Mouse (Mus musculus) lung, embryonic 14.5 days (tissue): ENCODE measurements around the gene Olfr622. TPM values are rescaled to one million over a fixed set of nuclear protein-coding genes. Genes with fewer than 3 reads are reported as not detected.

Experiments used
- ATAC-seq: fragments of 200-750 bp; cut with Nextera tagmentation; 2 replicates; pipeline ENCODE4 v1.8.0; 2017; ENCODE audit warnings: mild to moderate bottlenecking, moderate TSS enrichment, moderate library complexity; ENCODE audit not compliant: insufficient read depth
- DNase-seq: peaks from one replicate; pipeline ENCODE4 v3.0.0-alpha.2; 2015
- H3K27ac ChIP-seq: fragments of 300-500 bp; sonication (generic); 2 replicates; pipeline ENCODE4 v1.5.1; 2014; ENCODE audit warnings: low read depth, mild to moderate bottlenecking, moderate library complexity
- H3K27me3 ChIP-seq: fragments of 300-500 bp; sonication (generic); 2 replicates; pipeline ENCODE4 v1.6.1; 2014; ENCODE audit warnings: low read length, control low read depth; ENCODE audit not compliant: insufficient read depth
- H3K36me3 ChIP-seq: fragments of 300-500 bp; sonication (generic); 2 replicates; pipeline ENCODE4 v1.6.1; 2014; ENCODE audit warnings: control low read depth; ENCODE audit not compliant: insufficient read depth
- H3K4me1 ChIP-seq: fragments of 300-500 bp; sonication (generic); 2 replicates; pipeline ENCODE4 v1.6.1; 2014; ENCODE audit warnings: antibody characterized with exemption, control low read depth; ENCODE audit not compliant: insufficient read depth
- H3K4me2 ChIP-seq: fragments of 300-500 bp; sonication (generic); 2 replicates; pipeline ENCODE4 v1.6.1; 2014; ENCODE audit warnings: mild to moderate bottlenecking
- H3K4me3 ChIP-seq: fragments of 300-500 bp; sonication (generic); 2 replicates; pipeline ENCODE4 v1.5.1; 2014; ENCODE audit warnings: low read depth, low read length
- H3K9ac ChIP-seq: fragments of 300-500 bp; sonication (generic); 2 replicates; pipeline ENCODE4 v1.6.1; 2014
- H3K9me3 ChIP-seq: fragments of 300-500 bp; sonication (generic); 2 replicates; pipeline ENCODE4 v1.6.1; 2016; ENCODE audit warnings: low read depth, low read length, control low read depth
- CTCF ChIP-seq: IDR thresholded peaks from 2 replicates; pipeline ENCODE4 v1.5.1; 2016; ENCODE audit warnings: antibody characterized with exemption, low read depth
- WGBS: fragments of 180-500 bp; shearing (Covaris S2); extraction: QIAGEN DNeasy Blood & Tissue Kit; methylation state at CpG from one replicate; pipeline ENCODE4 v1.1.7; 2014; 5-methylcytosine and 5-hydroxymethylcytosine counted together
- polyA plus RNA-seq: library from polyadenylated mRNA; unstranded; fragments of >200 nt; fragmentation: Nextera tagmentation; extraction: Ambion mirVana; gene quantifications from 2 replicates; pipeline ENCODE4 v1.2.1, GENCODE M21; 2014

The Olfr622 gene
- polyA plus RNA-seq = not detected in 2 replicates

DNA sequence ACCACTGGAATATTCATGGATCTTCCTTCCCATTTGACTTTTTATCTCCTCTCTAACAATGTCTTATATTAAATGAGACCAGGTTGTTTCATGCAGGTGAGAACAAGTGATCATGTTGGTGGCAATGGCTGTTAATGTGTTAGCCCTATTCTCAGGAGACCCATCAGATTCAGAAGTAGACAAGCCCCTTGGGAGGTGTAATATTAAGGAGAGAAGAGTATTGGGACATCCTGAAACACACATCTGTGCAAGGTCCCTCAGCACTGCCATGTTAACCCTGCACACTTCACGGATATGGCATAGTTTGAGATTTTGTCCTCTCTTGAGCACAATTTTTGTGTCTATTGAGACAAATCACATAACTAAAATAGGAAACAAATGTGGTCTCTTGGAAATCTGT is at the start of gene Olfr622:
TSS of gene Olfr622 (minus strand) at position 101 of the 400 bp plus-strand sequence.
- ATAC-seq = no peak
- WGBS = 66% methylated on average over 1 of the region's 1 CpGs
- Histone ChIP-seq H3K4me2 (no peak within 1 kb of the TSS), H3K9me3 (no peaks in the 10 kb centered on the region), H3K36me3 (no peaks in the 10 kb centered on the region), H3K27me3 (no peaks in the 10 kb centered on the region), H3K4me3 (no peak within 1 kb of the TSS), H3K4me1 (no peaks in the 10 kb centered on the region), H3K27ac (no peak within 1 kb of the TSS), H3K9ac (no peak within 1 kb of the TSS)
- DNase-seq = no peak
- no peak for TF ChIP-seq CTCF

DNA sequence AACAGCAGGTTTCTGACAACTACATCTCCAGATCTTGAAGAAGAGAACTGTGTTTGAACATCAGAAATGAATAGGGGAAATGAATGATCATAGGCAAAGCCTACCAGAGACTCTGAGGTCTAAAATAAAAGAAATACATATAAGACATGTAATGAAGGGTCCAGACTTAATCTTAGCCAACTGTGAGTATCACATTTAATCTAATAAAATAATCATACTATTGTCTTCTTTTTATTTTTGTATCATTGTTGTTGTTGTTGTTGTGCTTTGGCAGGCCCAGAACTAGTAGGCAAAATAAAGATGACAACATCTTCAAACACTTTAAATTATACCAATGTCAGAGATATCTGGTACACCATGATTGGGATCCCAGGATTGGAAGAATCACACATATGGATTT is 39.9 kb upstream of the Olfr622 start, which contains the start of gene Olfr625-ps1:
TSS of gene Olfr625-ps1 (plus strand) at position 301 of the 400 bp plus-strand sequence.
- H3K4me3 ChIP-seq = no peak within 1 kb of the TSS
- H3K4me2 ChIP-seq = no peak within 1 kb of the TSS
- DNase-seq (no peak), ATAC-seq (no peak)
- TF ChIP-seq CTCF = no peak
- no peaks in the 10 kb centered on the region for H3K27me3 ChIP-seq
- no peaks in the 10 kb centered on the region for H3K36me3 ChIP-seq
- no peak within 1 kb of the TSS for H3K27ac ChIP-seq
- no peak within 1 kb of the TSS for H3K9ac ChIP-seq
- no peaks in the 10 kb centered on the region for H3K4me1 ChIP-seq
- H3K9me3 ChIP-seq = no peaks in the 10 kb centered on the region

DNA sequence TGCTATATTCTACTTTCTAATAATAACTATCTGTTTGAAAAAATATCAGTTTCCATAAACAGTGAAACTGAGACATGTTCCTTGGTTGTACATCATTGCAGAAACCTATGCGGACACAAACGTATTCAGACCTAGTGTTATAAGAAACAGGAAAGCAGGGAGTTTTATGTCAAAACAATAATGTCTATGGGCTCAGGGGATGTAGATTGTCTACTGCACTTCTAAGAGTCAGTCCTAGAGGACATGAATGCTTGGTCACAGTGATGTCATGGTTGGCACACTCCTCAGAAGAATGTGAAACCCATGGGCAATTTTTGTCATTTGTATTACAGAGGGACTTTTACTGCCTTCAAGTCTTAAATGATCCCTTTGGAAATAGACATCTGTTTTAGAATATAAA is 28.6 kb upstream of the Olfr622 start, which contains the start of gene Olfr624:
TSS of gene Olfr624 (minus strand) at position 101 of the 400 bp plus-strand sequence.
- Histone ChIP-seq H3K4me2 (no peak within 1 kb of the TSS), H3K9ac (no peak within 1 kb of the TSS), H3K27me3 (no peaks in the 10 kb centered on the region), H3K4me1 (no peaks in the 10 kb centered on the region), H3K9me3 (no peaks in the 10 kb centered on the region), H3K36me3 (no peaks in the 10 kb centered on the region), H3K4me3 (no peak within 1 kb of the TSS), H3K27ac (no peak within 1 kb of the TSS)
- no peak for TF ChIP-seq CTCF
- DNase-seq = no peak
- 90% methylated on average over 2 of the region's 2 CpGs for WGBS
- no peak for ATAC-seq

DNA sequence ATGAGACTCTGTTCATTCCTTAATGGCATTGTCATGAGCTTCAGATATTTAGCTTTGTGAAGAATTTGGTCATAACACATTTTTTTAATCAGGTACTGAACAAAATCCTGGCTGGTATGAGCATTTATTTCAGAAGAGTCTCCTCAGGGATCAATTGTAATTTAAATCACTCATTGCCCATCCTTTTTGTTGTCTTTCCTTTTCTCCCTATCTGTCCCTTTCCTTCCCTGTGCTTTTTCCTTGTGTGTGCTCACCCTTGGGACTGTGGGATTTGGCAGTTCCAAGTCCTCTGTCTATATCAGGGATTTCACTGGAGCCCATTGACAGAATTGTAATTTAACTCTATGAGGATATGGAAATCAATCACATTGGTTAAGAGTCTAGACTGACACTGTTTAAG is 21.1 kb upstream of the Olfr622 start, which contains the start of gene Olfr623:
TSS of gene Olfr623 (minus strand) at position 101 of the 400 bp plus-strand sequence.
- no peak within 1 kb of the TSS for H3K9ac ChIP-seq
- H3K4me3 ChIP-seq = no peak within 1 kb of the TSS
- H3K4me2 ChIP-seq = no peak within 1 kb of the TSS
- H3K27me3 ChIP-seq = no peaks in the 10 kb centered on the region
- no peak for TF ChIP-seq CTCF
- ATAC-seq (no peak), DNase-seq (no peak)
- no peaks in the 10 kb centered on the region for H3K9me3 ChIP-seq
- H3K36me3 ChIP-seq = no peaks in the 10 kb centered on the region
- no peaks in the 10 kb centered on the region for H3K4me1 ChIP-seq
- H3K27ac ChIP-seq = no peak within 1 kb of the TSS

DNA sequence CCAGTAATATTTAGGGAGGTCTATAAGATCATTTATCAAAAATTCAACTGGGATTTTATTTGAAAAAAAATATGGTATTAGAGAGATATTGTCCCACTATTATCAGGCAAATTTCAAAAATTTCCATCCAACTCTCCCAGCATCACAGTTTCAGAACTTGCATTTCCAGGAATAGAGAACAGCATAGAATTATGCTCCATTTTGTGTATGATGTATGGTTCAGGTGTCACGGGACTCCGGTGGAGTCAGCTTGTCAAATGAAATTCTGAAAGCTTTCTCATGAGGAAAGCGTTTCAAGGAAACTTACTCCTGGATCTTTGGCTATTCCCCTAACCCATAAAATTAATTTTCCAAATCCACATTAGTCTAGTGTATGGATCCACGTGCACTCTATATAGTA is 1.6 kb upstream of the Olfr622 start:
- Histone ChIP-seq H3K4me2 (no peak overlapping the region), H3K9ac (no peak overlapping the region), H3K27ac (no peak overlapping the region), H3K4me1 (no peaks in the 10 kb centered on the region), H3K27me3 (no peaks in the 10 kb centered on the region), H3K36me3 (no peaks in the 10 kb centered on the region), H3K4me3 (no peak overlapping the region), H3K9me3 (no peaks in the 10 kb centered on the region)
- ATAC-seq (no peak), DNase-seq (no peak)
- WGBS = 83% methylated on average over 4 of the region's 4 CpGs
- no peak for TF ChIP-seq CTCF

DNA sequence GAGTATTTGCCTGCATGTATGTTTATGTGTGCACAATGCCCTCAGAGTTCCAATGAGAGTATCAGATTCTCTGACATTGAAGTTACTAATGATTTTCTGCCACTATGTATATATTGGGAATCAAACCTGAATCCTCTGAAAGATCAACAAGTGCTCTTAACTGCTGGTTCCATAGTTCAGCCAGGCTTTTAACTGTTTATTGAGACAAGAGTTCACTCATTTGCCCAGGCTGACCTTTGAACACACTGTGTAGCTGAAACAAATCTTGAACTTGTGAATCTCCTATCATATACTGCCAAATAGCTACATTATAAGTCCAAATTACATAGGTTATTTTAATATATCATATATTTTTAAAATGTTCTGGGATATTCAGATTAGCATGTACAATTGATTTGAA is 5.7 kb downstream of the Olfr622 start:
- Histone ChIP-seq H3K9ac (no peak overlapping the region), H3K4me1 (no peaks in the 10 kb centered on the region), H3K4me3 (no peak overlapping the region), H3K9me3 (no peaks in the 10 kb centered on the region), H3K27me3 (no peaks in the 10 kb centered on the region), H3K36me3 (no peaks in the 10 kb centered on the region), H3K27ac (no peak overlapping the region), H3K4me2 (no peak overlapping the region)
- no peak for ATAC-seq
- DNase-seq = no peak
- no peak for TF ChIP-seq CTCF

DNA sequence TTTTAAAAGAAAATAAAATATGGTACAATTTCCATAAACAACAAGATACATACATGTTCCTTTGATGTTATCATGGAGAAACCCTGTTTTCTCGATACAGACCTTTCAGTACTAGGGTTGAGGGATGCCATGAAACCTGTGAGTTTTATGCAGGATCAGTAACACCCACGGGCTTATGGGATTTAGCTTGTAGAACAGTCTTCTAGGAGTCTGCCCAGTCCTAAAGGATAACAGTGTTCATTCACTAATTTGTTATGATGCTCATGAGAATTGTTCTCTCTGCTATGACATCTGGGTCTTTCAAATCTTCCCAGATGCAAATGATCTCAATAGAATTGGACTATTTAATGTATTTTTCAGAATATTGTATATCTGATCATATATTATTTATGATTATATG is 30.1 kb downstream of the Olfr622 start, which contains the start of gene Olfr620:
TSS of gene Olfr620 (minus strand) at position 101 of the 400 bp plus-strand sequence.
- TF ChIP-seq CTCF = no peak
- DNase-seq (no peak), ATAC-seq (no peak)
- no peak within 1 kb of the TSS for H3K4me3 ChIP-seq
- no peak within 1 kb of the TSS for H3K4me2 ChIP-seq
- WGBS = 73% methylated on average over 2 of the region's 2 CpGs
- H3K4me1 ChIP-seq = no peaks in the 10 kb centered on the region
- no peaks in the 10 kb centered on the region for H3K9me3 ChIP-seq
- H3K27me3 ChIP-seq = no peaks in the 10 kb centered on the region
- no peak within 1 kb of the TSS for H3K9ac ChIP-seq
- H3K27ac ChIP-seq = no peak within 1 kb of the TSS
- no peaks in the 10 kb centered on the region for H3K36me3 ChIP-seq

DNA sequence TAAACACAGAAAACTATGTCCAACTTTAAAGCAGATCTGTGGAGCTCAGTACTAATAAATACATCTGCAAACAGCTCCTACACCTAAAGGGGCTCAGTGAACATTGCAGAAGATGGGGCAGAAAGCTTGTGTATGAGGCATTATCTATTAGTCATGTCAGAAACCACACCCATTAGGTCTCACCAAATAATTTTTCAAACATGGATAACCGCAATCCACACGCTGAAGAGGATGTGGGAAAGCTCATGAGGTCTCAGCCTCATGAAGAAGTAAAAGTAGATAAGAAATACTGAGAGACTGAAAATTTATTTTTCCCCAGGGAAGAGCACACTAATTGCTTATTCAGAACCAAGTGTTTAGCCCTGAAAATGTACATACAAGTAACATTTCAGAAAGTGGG is 35.1 kb downstream of the Olfr622 start:
- H3K36me3 ChIP-seq = no peaks in the 10 kb centered on the region
- DNase-seq = no peak
- H3K4me2 ChIP-seq = no peak overlapping the region
- WGBS = 75% methylated on average over 2 of the region's 2 CpGs
- no peak for ATAC-seq
- no peaks in the 10 kb centered on the region for H3K27me3 ChIP-seq
- H3K4me1 ChIP-seq = no peaks in the 10 kb centered on the region
- no peak overlapping the region for H3K9ac ChIP-seq
- H3K27ac ChIP-seq = no peak overlapping the region
- H3K4me3 ChIP-seq = no peak overlapping the region
- no peaks in the 10 kb centered on the region for H3K9me3 ChIP-seq
- TF ChIP-seq CTCF = no peak
